Mouse (Mus musculus): ENCODE measurements around the gene Ripor1.

Ripor1 gene

DNA sequence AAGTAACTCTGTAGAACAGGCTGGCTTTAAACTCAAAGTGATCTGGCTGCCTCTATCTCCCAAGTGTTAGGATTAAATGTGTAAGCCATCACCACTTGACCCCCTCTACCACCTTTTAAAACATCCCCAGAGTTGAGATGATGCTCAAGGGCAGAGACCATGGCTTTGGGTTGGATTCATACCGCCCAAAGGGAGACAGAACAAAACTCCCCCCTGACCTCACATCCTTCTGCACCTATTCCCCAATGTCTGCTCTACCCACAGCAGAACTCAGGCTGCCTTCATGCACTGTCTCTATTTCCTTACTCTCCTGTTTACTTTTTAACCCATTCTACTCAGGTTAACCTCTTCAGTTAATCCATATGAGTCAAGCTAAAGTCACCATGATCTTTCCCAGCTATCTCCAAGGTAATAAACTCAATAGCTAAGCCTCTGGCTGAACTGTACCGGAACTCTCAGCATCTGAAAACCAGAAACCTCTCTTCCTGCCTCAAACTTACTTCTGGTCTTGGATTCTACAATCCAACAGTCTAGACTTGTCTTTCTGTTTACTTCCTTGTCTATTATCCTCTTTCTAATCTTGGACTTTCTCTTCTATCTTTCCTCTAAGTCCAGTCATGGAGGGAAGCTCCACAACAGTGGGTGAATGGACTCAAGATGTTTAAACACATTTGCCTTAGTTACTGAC is 29.9 kb downstream of the Ripor1 start:
- DNase-seq: no peak

DNA sequence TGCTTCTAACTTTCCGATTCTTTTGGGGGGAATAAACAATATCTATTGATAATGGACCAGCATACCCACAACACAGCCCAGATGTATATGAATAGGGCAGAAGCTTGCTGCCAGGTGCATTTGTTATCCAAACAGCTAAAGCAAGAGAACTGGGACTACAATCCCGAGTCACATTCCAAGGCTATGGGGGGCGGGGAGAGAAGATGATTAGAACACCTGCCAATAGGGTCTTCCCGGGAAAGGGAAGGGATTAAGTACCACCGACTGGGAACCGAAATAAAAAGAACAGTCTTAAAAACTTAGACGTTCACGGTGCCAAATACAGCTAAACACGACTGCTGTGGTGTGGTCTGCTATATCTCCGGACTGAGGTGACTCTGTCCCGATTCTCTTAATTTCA is 30.4 kb downstream of the Ripor1 start:
- DNase-seq: no peak

DNA sequence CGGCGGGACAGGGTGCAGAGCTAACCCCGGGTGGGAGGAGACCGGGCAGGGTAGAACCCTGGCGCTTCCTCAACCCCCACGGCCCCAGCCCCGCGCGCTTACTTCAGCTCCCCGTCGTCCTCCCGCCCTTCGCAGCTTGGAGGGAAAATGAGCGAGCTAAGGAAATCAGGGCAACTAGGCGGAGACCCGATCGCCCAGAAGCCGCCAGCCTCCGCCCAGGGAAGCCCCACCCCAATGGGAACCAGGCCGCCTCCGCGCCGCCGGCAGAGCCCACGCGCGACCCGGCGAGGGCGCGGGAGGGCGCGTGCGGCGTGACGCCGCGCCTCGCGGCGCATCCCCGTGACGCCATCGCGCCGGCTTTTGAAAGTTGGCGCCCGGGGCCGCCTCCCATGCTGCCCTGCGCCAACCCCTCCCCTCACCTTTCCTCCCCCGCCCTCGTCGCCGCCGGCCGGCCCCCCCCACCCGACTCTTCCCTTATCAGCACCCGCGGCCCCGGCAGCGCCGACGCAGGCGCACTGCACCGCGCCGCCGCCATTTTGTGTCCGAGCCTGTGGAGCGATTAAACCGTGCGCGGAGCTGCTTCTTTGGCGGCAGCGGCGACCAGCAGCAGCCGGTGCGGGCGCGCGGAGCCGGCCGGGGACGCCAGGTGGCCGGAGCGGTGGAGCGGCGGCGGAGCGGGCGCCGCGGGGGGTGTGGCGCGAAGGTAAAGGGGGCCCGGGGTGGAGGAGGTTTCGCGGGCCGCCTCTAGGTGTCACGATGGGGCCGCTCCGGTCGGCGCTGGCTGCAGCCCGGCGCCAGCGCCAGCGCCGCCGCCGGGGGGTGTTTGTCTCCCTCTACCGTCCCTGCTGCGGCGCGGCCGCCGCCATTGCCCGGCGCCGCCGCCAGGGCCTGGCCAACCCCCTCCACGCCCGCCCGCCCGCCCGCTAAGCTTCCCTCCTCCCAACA is 31.2 kb downstream of the Ripor1 start, which contains the start of gene Ctcf:
TSS of gene Ctcf (plus strand) at position 551 of the 945 bp plus-strand sequence.
- DNase-seq: peak; percentile 92

DNA sequence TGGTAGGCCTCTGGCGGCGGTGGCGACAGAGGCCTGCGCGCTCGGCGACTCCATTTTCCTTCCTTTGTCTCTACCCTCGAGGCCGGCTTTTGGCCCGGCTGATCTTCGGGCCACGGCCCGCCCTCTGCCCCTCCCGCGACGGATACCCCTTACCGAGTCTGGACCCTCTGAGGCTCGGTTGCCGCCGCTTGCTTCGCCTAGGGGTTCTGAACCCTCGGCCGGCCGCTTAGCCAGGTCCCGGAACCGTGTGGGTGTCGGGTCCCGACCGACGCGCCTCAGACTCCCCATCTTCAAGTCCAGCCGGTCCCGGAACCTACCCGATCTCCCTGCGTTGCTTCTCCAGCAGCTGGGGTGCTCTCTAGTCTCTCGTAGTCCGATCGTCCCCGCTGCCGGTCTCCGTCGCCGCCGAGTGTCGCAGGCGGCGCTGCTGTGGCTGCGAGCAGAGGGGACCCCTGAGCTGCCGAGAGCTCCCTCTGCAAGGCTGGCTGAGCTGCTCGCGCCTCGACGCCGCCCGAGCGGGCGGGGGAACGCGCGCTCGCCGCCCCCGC is 32.0 kb downstream of the Ripor1 start, which contains the start of gene Agrp:
TSS of gene Agrp (minus strand) at position 431 of the 548 bp plus-strand sequence.
- DNase-seq: peak; percentile 67

DNA sequence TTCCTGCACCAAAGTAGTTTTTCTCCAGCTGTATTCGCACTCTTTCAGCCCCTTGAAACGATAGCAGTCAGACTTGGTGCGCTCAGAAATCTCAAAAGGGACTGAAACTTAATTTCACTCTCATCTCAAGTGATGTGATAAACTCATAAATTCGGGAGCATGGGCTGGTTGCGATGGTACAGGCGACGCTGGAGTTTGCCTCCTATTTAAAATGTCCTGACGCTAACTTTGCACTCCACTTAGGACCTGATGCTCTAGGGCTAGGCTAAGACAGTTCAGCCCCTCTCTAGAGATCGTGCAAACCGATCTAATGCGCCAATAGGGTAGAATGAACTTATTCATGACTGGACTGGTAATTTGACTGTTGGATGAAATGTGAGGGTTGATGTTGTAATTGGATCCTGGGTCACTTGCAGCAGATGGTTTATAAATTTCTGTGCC is 32.6 kb downstream of the Ripor1 start:
- no peak for DNase-seq

DNA sequence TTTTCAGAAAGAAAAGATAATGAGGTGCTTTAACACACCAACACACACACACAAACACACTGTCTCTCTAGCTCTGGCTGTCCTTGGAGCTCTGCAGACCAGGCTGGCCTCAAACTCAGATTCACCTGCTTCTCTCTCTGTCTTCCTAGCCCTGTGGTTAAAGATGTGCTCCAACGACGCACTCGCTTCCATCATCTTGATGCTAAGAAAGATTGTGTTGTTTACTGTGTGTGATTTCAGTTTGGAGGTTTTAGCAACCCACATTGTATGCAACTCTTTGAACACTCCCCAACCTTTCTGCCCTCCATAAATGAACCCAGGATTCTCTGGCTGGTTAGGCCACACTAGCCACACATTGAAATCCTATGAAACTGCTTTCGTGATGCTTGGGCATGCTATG is 33.5 kb downstream of the Ripor1 start:
- no peak for DNase-seq

GRCm38 (mm10) chr8:105639835-105640234 is 34.8 kb downstream of the Ripor1 start:
- DNase-seq: no peak

DNA sequence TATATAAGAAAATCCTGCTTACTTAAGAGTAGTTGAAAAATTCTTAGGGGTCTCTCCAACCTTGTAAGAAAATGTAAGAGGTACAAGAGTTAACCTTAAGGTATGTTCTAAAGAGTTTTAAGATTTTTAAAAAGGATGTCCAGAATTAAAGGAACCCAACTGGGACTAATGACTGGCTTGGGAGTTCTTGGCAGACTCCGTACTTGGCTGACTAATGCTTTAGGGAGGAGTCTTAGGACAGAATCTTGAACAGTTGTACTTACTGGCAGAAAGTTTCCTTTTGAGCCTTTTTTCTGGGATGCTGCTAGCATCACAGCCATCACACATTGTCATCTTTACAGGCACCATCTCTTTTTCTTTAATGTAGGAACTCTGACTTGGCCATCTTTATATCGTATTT is 35.5 kb downstream of the Ripor1 start:
- DNase-seq: no peak

DNA sequence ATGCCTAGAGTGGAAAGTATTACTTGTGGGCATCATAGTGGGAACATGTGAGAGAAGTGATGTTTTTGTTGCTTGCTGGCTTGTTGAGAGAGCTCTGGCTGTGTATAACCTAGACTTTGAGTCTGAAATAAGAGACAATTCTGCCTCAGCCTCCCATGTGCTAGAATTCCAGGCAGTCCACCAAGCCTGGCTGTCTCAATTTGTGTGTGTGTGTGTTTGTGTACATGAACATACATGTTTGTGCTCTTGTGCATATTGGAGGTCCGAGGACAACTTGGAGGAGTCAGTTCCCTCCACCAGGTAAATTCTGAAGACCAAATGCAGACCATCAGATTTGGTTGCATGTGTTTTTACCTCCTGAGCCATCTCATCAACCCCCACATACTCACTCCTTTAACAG is 40.1 kb downstream of the Ripor1 start:
- DNase-seq: no peak

GRCm38 (mm10) chr8:105648929-105649328 is 43.9 kb downstream of the Ripor1 start:
- no peak for DNase-seq

GRCm38 (mm10) chr8:105657641-105658040 is 52.6 kb downstream of the Ripor1 start:
- DNase-seq: no peak

DNA sequence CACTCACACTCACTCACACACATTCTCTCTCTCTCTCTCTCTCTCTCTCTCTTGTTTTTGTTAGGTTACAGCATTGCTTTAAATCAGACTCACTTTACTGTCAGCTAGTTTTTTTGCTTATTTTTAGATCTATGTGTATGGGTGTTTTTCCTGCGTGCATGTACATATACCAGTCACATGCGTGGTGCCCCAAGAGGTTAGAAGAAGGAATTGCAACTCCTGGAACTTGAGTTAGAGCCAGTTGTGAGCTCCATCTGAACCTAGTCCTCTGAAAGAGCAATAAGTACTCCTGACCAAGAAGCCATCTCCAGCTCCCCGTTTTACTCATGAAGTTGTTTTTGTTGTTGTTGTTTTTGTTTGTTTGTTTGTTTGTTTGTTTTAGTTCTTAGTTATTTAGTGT is 56.1 kb downstream of the Ripor1 start:
- no peak for DNase-seq
